Mouse (Mus musculus): ENCODE results near the gene Dner. TPM values are rescaled to one million over a fixed set of nuclear protein-coding genes. Genes with fewer than 3 reads are reported as not detected.

Gene Dner
- polyA plus RNA-seq (2015; fragmentation: Nextera tagmentation; extraction: Ambion mirVana), result 0.24 and 0.36 TPM in 2 replicates

DNA sequence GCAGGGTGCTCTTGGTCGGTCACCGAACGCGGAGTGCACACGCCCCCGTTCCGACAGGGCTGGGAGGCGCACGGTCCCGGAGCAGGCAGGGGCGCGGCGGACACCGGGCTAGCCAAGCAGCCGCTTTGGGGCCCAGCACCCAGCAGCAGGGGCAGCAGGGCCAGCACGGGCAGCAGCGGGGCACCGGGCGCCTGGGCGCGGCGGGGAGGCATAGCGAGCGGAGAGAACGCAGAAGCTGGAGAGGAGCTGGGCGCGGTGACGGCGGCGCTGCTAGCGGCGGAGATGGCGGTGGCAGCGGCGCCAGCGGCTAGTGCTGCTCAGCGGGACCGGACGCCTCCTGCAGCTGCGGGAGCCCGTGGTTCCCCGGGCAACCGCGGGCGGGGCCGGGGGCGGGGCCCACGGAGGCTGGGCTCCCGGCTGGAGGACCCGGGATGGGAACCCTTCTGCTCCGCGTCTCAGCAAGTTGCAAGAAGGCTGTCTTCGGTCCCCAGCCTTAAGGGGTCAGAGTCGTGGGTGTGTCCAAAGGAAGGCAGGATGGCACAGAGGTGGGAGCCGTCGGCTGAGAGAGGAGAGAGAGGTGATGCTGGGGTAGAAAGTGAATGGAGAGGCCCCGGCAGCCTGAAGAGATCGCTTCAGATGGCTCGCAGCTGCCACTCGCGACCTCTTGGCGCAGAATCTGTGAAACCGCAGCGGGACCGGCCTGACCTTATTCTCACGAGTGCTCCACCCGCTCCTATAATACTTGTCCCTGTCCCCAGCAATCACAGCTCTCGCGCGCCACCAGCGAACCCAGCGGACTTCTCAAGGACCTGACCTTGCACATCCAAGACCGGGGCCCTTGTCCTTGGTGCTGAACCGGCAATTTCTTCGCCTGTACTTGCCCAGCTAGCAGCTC is at the start of gene Dner:
Dner (minus strand) TSS at position 705 of the 895 bp plus-strand sequence.
- 2% methylated on average over 73 of the region's 75 CpGs for WGBS (ENCODE audit: insufficient replicate concordance)
- Histone ChIP-seq H3K36me3 (no peaks in the 10 kb centered on the region), H3K9me3 (replicated peaks) (no peaks in the 10 kb centered on the region), H3K27ac (no peak within 1 kb of the TSS), H3K4me3 (replicated peaks) (peak within 1 kb of the TSS; percentile 43), H3K9ac (no peak within 1 kb of the TSS), H3K27me3 (peaks cover 38% of the 10 kb centered on the region), H3K4me2 (peak within 1 kb of the TSS; percentile 59), H3K4me1 (replicated peaks) (peaks cover 6% of the 10 kb centered on the region)
- peak; percentile 41 for DNase-seq
- 0 out of 2 replicates have a peak, but pooled peaks have one; percentile 18 for ATAC-seq (ENCODE audit: low read depth)

- H3K27ac ChIP-seq, result no peak overlapping the region
- no peak for ATAC-seq (ENCODE audit: low read depth)
- H3K27me3 ChIP-seq, result no peaks in the 10 kb centered on the region
- H3K9ac ChIP-seq, result no peak overlapping the region
- no peak overlapping the region for H3K4me3 ChIP-seq (replicated peaks)
- H3K4me1 ChIP-seq (replicated peaks), result no peaks in the 10 kb centered on the region
- H3K4me2 ChIP-seq, result no peak overlapping the region
- H3K9me3 ChIP-seq (replicated peaks), result no peaks in the 10 kb centered on the region
- H3K36me3 ChIP-seq, result peaks cover 52% of the 10 kb centered on the region
- DNase-seq, result no peak
- WGBS (ENCODE audit: insufficient replicate concordance), result 90% methylated on average over 3 of the region's 3 CpGs
Observed at GRCm38 (mm10) chr1:84742156-84742555, 46.1 kb upstream of the Dner start.

DNA sequence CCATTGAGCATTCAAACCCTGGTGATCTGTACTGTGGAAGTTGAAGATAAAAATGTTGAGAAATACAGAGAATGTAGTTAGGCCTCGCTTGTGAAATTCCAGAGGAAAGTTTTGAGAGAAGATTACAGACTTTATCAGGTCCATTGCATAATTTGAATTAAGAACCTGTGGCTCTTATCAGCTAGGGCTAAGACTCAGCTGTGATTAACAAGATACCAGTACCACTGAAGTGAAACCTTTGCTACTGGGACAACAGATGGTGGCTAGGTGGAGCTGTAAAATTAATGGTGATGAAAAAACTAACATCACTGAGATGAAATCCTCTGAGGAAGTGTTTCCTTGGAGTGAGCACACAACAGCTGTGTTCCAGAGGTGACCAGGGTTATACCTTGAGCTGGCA is 44.1 kb upstream of the Dner start:
- Histone ChIP-seq H3K9me3 (replicated peaks) (no peaks in the 10 kb centered on the region), H3K4me2 (no peak overlapping the region), H3K4me3 (replicated peaks) (no peak overlapping the region), H3K36me3 (peaks cover 51% of the 10 kb centered on the region), H3K27me3 (no peaks in the 10 kb centered on the region), H3K9ac (no peak overlapping the region), H3K4me1 (replicated peaks) (no peaks in the 10 kb centered on the region), H3K27ac (no peak overlapping the region)
- DNase-seq (no peak), ATAC-seq (ENCODE audit: low read depth) (no peak)
- 40% methylated on average over 1 of the region's 1 CpGs for WGBS (ENCODE audit: insufficient replicate concordance)

GRCm38 (mm10) chr1:84737097-84737496 is 41.1 kb upstream of the Dner start:
- Histone ChIP-seq H3K4me3 (replicated peaks) (no peak overlapping the region), H3K9ac (no peak overlapping the region), H3K4me2 (no peak overlapping the region), H3K36me3 (peaks cover 56% of the 10 kb centered on the region), H3K27ac (no peak overlapping the region), H3K4me1 (replicated peaks) (no peaks in the 10 kb centered on the region), H3K27me3 (no peaks in the 10 kb centered on the region), H3K9me3 (replicated peaks) (no peaks in the 10 kb centered on the region)
- 86% methylated on average over 1 of the region's 1 CpGs for WGBS (ENCODE audit: insufficient replicate concordance)
- no peak for DNase-seq
- ATAC-seq (ENCODE audit: low read depth), result no peak

DNA sequence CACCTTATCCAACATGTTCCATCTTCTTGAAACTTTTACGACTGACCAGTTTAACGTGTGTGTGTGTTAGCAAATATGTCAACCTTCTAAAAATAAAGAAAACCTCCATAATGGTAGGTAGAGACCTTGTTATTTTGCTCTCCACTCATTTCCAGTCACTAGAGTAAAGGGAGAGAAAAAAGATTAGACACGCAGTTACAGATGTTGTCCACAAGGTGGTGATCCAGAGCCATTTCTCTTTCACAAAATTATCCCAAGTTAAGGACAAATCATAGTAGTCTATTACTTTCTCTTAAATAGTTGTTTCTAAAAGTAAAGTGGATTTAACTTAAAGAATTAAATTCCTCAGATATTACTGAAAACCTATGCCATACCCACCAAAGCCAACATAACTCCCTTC is 37.8 kb upstream of the Dner start:
- no peaks in the 10 kb centered on the region for H3K4me1 ChIP-seq (replicated peaks)
- no peak overlapping the region for H3K4me2 ChIP-seq
- 54% methylated on average over 3 of the region's 3 CpGs for WGBS (ENCODE audit: insufficient replicate concordance)

GRCm38 (mm10) chr1:84731763-84732162 is 35.7 kb upstream of the Dner start:
- ATAC-seq (ENCODE audit: low read depth), result no peak
- peaks cover 45% of the 10 kb centered on the region for H3K36me3 ChIP-seq
- WGBS (ENCODE audit: insufficient replicate concordance), result 72% methylated on average over 1 of the region's 1 CpGs
- H3K27me3 ChIP-seq, result no peaks in the 10 kb centered on the region
- no peak overlapping the region for H3K9ac ChIP-seq
- H3K27ac ChIP-seq, result no peak overlapping the region
- DNase-seq, result no peak
- no peaks in the 10 kb centered on the region for H3K9me3 ChIP-seq (replicated peaks)
- H3K4me1 ChIP-seq (replicated peaks), result no peaks in the 10 kb centered on the region
- H3K4me3 ChIP-seq (replicated peaks), result no peak overlapping the region
- H3K4me2 ChIP-seq, result no peak overlapping the region

More for the DNA sequence above, 37.8 kb upstream of the Dner start:
- no peaks in the 10 kb centered on the region for H3K27me3 ChIP-seq
- ATAC-seq (ENCODE audit: low read depth) (no peak), DNase-seq (no peak)
- H3K4me3 ChIP-seq (replicated peaks), result no peak overlapping the region
- peaks cover 47% of the 10 kb centered on the region for H3K36me3 ChIP-seq
- no peak overlapping the region for H3K9ac ChIP-seq
- no peak overlapping the region for H3K27ac ChIP-seq
- no peaks in the 10 kb centered on the region for H3K9me3 ChIP-seq (replicated peaks)

GRCm38 (mm10) chr1:84722841-84723240 is 26.8 kb upstream of the Dner start:
- H3K27ac ChIP-seq, result no peak overlapping the region
- no peak overlapping the region for H3K4me2 ChIP-seq
- no peaks in the 10 kb centered on the region for H3K9me3 ChIP-seq (replicated peaks)
- no peak overlapping the region for H3K4me3 ChIP-seq (replicated peaks)
- DNase-seq, result no peak
- peaks cover 40% of the 10 kb centered on the region for H3K36me3 ChIP-seq
- ATAC-seq (ENCODE audit: low read depth), result no peak
- H3K9ac ChIP-seq, result no peak overlapping the region
- no peaks in the 10 kb centered on the region for H3K4me1 ChIP-seq (replicated peaks)
- H3K27me3 ChIP-seq, result no peaks in the 10 kb centered on the region

DNA sequence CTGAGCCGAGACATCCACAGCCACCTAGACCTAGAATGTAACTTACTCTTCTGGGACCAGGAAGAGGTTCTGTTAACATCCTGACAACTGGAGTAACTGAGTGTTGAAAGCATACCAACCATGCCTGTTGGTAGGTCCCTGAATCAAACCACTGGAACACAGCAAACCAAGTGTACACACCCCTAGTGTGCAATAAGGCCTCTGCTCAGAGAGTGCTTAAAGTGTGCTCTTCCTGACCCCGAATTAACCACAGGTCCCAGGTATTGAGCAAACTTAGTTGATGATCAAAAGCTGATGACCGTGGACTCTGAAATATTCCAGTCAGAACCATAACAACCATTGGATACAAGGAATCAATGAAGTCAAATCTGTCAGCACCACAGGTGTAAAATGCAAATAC is 26.4 kb upstream of the Dner start:
- ATAC-seq (ENCODE audit: low read depth) (peak; percentile 41; the same call in 1 of the 2 replicates), DNase-seq (no peak)
- Histone ChIP-seq H3K9me3 (replicated peaks) (no peaks in the 10 kb centered on the region), H3K4me1 (replicated peaks) (no peaks in the 10 kb centered on the region), H3K4me3 (replicated peaks) (no peak overlapping the region), H3K27ac (no peak overlapping the region), H3K4me2 (no peak overlapping the region), H3K27me3 (no peaks in the 10 kb centered on the region), H3K9ac (no peak overlapping the region), H3K36me3 (peaks cover 36% of the 10 kb centered on the region)
- 80% methylated on average over 3 of the region's 3 CpGs for WGBS (ENCODE audit: insufficient replicate concordance)

DNA sequence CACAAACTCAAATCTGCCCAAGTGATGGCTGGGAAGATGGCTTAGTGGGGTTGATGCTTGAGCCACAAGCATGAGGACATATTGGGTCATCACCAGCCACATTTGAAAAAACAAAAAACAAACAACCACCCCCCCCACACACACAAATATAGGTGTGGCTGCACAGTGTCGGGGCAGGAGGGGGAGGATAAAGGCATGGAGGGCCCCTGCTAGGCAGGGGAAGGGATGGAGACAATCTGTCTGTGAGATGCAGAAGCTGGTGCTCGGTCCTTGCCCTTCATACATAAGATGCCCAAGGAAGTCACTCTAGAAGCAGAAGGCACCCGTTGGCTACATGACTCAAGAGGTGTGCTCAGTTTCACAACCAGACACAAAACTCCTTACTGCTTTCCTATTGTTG is 25.9 kb upstream of the Dner start:
- no peaks in the 10 kb centered on the region for H3K9me3 ChIP-seq (replicated peaks)
- no peak overlapping the region for H3K4me3 ChIP-seq (replicated peaks)
- H3K27me3 ChIP-seq, result no peaks in the 10 kb centered on the region
- H3K4me1 ChIP-seq (replicated peaks), result no peaks in the 10 kb centered on the region
- DNase-seq (no peak), ATAC-seq (ENCODE audit: low read depth) (no peak)
- peaks cover 33% of the 10 kb centered on the region for H3K36me3 ChIP-seq
- H3K9ac ChIP-seq, result no peak overlapping the region
- no peak overlapping the region for H3K27ac ChIP-seq
- H3K4me2 ChIP-seq, result no peak overlapping the region
- 77% methylated on average over 3 of the region's 3 CpGs for WGBS (ENCODE audit: insufficient replicate concordance)

- DNase-seq (no peak), ATAC-seq (ENCODE audit: low read depth) (no peak)
- WGBS (ENCODE audit: insufficient replicate concordance), result 18% methylated on average over 31 of the region's 31 CpGs
Observed at GRCm38 (mm10) chr1:84709810-84710785, 14.1 kb upstream of the Dner start.

GRCm38 (mm10) chr1:84709406-84709805 is 13.4 kb upstream of the Dner start:
- WGBS (ENCODE audit: insufficient replicate concordance), result 20% methylated on average over 5 of the region's 5 CpGs
- H3K9ac ChIP-seq, result no peak overlapping the region

More at GRCm38 (mm10) chr1:84709810-84710785, 14.1 kb upstream of the Dner start:
- Histone ChIP-seq H3K9me3 (replicated peaks) (no peaks in the 10 kb centered on the region), H3K4me2 (no peak overlapping the region), H3K9ac (no peak overlapping the region), H3K4me3 (replicated peaks) (no peak overlapping the region), H3K27ac (no peak overlapping the region), H3K4me1 (replicated peaks) (no peaks in the 10 kb centered on the region), H3K36me3 (no peaks in the 10 kb centered on the region), H3K27me3 (peaks cover 9% of the 10 kb centered on the region; the same call in 1 of the 2 replicates)

More at GRCm38 (mm10) chr1:84709406-84709805, 13.4 kb upstream of the Dner start:
- no peak for DNase-seq
- Histone ChIP-seq H3K4me1 (replicated peaks) (no peaks in the 10 kb centered on the region), H3K4me3 (replicated peaks) (no peak overlapping the region), H3K9me3 (replicated peaks) (no peaks in the 10 kb centered on the region), H3K36me3 (no peaks in the 10 kb centered on the region), H3K27ac (no peak overlapping the region), H3K4me2 (no peak overlapping the region), H3K27me3 (peaks cover 9% of the 10 kb centered on the region; the same call in 1 of the 2 replicates)
- ATAC-seq (ENCODE audit: low read depth), result no peak

Data from liver, embryonic 13.5 days (tissue).